Mouse (Mus musculus) left cerebral cortex, adult 8-10 months (tissue): ENCODE data around the gene Sez6l. TPM values are rescaled to one million over a fixed set of nuclear protein-coding genes. Genes with fewer than 3 reads are reported as not detected.

Experiments used
- DNase-seq, 2 experiments: peaks; one replicate each; pipeline ENCODE4 v3.0.0; 2022; ENCODE audit warnings: low spot score in 2 of 2
- total RNA-seq, 4 experiments: library from RNA; stranded (reverse); gene quantifications; 2 replicates each; pipeline ENCODE4 v1.2.4; 2022

Sez6l gene
- total RNA-seq, 4 experiments from 2014 or later, result 133 to 138 (median 136) TPM

GRCm38 (mm10) chr5:112586071-112586470, 9.1 kb upstream of the Sez6l start:
- DNase-seq, result no peak

GRCm38 (mm10) chr5:112584155-112584769, 7.3 kb upstream of the Sez6l start:
- no peak for DNase-seq

- DNase-seq, result no peak
Measured at GRCm38 (mm10) chr5:112583304-112583703, 6.3 kb upstream of the Sez6l start.

- peak; percentile 32 to 77 for DNase-seq
Measured at GRCm38 (mm10) chr5:112577750-112578149, 765 bp upstream of the Sez6l start.

- peak; percentile 39 to 50 for DNase-seq
Measured at GRCm38 (mm10) chr5:112576361-112576992, 508 bp downstream of the Sez6l start.

- DNase-seq, result no peak
Measured at GRCm38 (mm10) chr5:112575151-112575915, 1.7 kb downstream of the Sez6l start.

- DNase-seq, result peak; percentile 69 to 71
Measured at GRCm38 (mm10) chr5:112573916-112574315, 3.1 kb downstream of the Sez6l start.

- DNase-seq, result no peak
Measured at GRCm38 (mm10) chr5:112572217-112572616, 4.8 kb downstream of the Sez6l start.

- DNase-seq, result no peak
Measured at GRCm38 (mm10) chr5:112565489-112565888, 11.5 kb downstream of the Sez6l start.

- no peak for DNase-seq
Measured at GRCm38 (mm10) chr5:112565083-112565482, 11.9 kb downstream of the Sez6l start.

- DNase-seq, result no peak
Measured at GRCm38 (mm10) chr5:112560869-112561499, 16.0 kb downstream of the Sez6l start.

- DNase-seq, result no peak
Measured at GRCm38 (mm10) chr5:112560139-112560538, 16.8 kb downstream of the Sez6l start.

- no peak for DNase-seq
Measured at GRCm38 (mm10) chr5:112557396-112557795, 19.6 kb downstream of the Sez6l start.

GRCm38 (mm10) chr5:112556640-112557039, 20.3 kb downstream of the Sez6l start:
- DNase-seq, result no peak

- no peak for DNase-seq
Measured at GRCm38 (mm10) chr5:112554508-112554907, 22.5 kb downstream of the Sez6l start.

GRCm38 (mm10) chr5:112552786-112553185, 24.2 kb downstream of the Sez6l start:
- DNase-seq, result no peak

- DNase-seq, result peak; percentile 74 to 87
Measured at GRCm38 (mm10) chr5:112551975-112552728, 24.8 kb downstream of the Sez6l start.

- DNase-seq, result no peak
Measured at GRCm38 (mm10) chr5:112548846-112549620, 28.0 kb downstream of the Sez6l start.

- no peak for DNase-seq
Measured at GRCm38 (mm10) chr5:112546771-112547170, 30.2 kb downstream of the Sez6l start.

- DNase-seq, result no peak
Measured at GRCm38 (mm10) chr5:112538295-112538694, 38.7 kb downstream of the Sez6l start.
